Mouse (Mus musculus) olfactory bulb, adult 2 months (tissue): Measurements from ENCODE around the gene Nwd1.

Source experiments
- CTCF ChIP-seq: fragments of 200-500 bp; IDR thresholded peaks from 2 replicates; pipeline ENCODE4 v1.5.1; 2012; ENCODE audit warnings: low read depth, mild to moderate bottlenecking, low read length, moderate library complexity; ENCODE audit not compliant: insufficient read depth
- POLR2A ChIP-seq: fragments of 200-500 bp; IDR thresholded peaks from 2 replicates; pipeline ENCODE4 v1.6.1; 2012; ENCODE audit warnings: mild to moderate bottlenecking, low read depth, low read length, moderate library complexity; ENCODE audit not compliant: insufficient read depth

DNA sequence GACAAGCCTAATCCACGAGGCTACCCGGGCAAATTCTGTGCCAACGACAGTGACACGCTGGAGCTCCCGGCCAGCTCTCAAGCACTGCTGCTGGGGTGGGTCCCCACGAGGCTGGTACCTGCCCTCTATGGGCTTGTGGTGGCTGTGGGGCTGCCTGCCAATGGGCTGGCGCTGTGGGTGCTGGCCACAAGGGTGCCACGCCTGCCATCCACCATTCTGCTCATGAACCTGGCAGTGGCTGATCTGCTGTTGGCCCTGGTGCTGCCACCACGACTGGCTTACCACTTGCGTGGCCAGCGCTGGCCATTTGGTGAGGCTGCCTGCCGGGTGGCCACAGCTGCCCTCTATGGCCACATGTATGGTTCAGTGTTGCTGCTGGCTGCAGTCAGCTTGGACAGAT is 115.8 kb downstream of the Nwd1 start:
- TF ChIP-seq CTCF (no peak), POLR2A (no peak)
